Comparison of ENCODE assay signal across 17 mouse cellular contexts in genomic region chr9:96875704-96876103, GRCm38 (mm10). TPM values are rescaled to one million over a fixed set of nuclear protein-coding genes. Genes with fewer than 3 reads are reported as not detected.
DNase-seq lines count a peak whose midpoint lies in the region; ATAC-seq lines count a peak whose summit lies in the region.
"Had no signal": no experiment of that assay in that cellular context is flagged by ENCODE, and none has a peak within 500 bp of the region (broad histone marks: within the 10 kb centered on the region; RNA-seq: fewer than 3 reads in every experiment).

No protein-coding gene starts in this region.

- no peaks in the 10 kb centered on the region for H3K27me3 ChIP-seq in heart, embryonic 16.5 days (ENCODE audit: control insufficient read depth, insufficient read depth, low read length)
- H3K27me3 ChIP-seq in embryonic facial prominence, embryonic 15.5 days, result no peaks in the 10 kb centered on the region
- H3K27me3 ChIP-seq in stomach, embryonic 14.5 days (ENCODE audit: control insufficient read depth, insufficient read depth, low read length), result no peaks in the 10 kb centered on the region
- H3K27me3 ChIP-seq: embryonic facial prominence, embryonic 13.5 days; Patski had no signal

- H3K9ac ChIP-seq in heart, embryonic 16.5 days (ENCODE audit: low read length), result no peak overlapping the region
- no peak overlapping the region for H3K9ac ChIP-seq in embryonic facial prominence, embryonic 15.5 days
- H3K9ac ChIP-seq in stomach, embryonic 14.5 days (replicated peaks; ENCODE audit: low read depth, low read length), result no peak overlapping the region
- H3K9ac ChIP-seq: liver, postnatal 0 days had no signal

- ATAC-seq in heart, embryonic 16.5 days (replicated peaks; ENCODE audit: extremely low read depth, insufficient read depth, low FRiP score), result no peak
- ATAC-seq in embryonic facial prominence, embryonic 15.5 days (ENCODE audit: insufficient number of reproducible peaks, low FRiP score, low TSS enrichment, low read depth), result no peak
- no peak for ATAC-seq in stomach, embryonic 14.5 days (ENCODE audit: insufficient number of reproducible peaks, insufficient read depth, low FRiP score, low read depth)
- ATAC-seq: activated CD4-positive, CD25-positive, alpha-beta regulatory T cell, adult 4 months; inflammation-experienced regulatory T-cells, adult 6 months; liver, postnatal 0 days had no signal

- H3K4me1 ChIP-seq in heart, embryonic 16.5 days (ENCODE audit: control insufficient read depth, insufficient read depth, low read length), result peaks cover 42% of the 10 kb centered on the region
- H3K4me1 ChIP-seq in embryonic facial prominence, embryonic 15.5 days, result 0 out of 2 replicates have a peak, but pooled peaks cover 14% of the 10 kb centered on the region
- peaks cover 9% of the 10 kb centered on the region; the same call in 1 of the 2 replicates for H3K4me1 ChIP-seq in stomach, embryonic 14.5 days (ENCODE audit: control insufficient read depth, insufficient read depth, low read length)

- H3K36me3 ChIP-seq in heart, embryonic 16.5 days (ENCODE audit: control insufficient read depth, insufficient read depth), result no peaks in the 10 kb centered on the region; the same call in 1 of the 2 replicates
- no peaks in the 10 kb centered on the region for H3K36me3 ChIP-seq in embryonic facial prominence, embryonic 15.5 days
- no peaks in the 10 kb centered on the region for H3K36me3 ChIP-seq in stomach, embryonic 14.5 days (ENCODE audit: control insufficient read depth, insufficient read depth, low read length)

- 36% methylated on average over 4 of the region's 4 CpGs for WGBS in heart, embryonic 16.5 days
- WGBS in embryonic facial prominence, embryonic 15.5 days, result 47% methylated on average over 4 of the region's 4 CpGs
- 41% methylated on average over 4 of the region's 4 CpGs for WGBS in stomach, embryonic 14.5 days

- H3K27ac ChIP-seq in heart, embryonic 16.5 days (ENCODE audit: low read length), result peak overlapping the region; percentile 70
- 0 out of 2 replicates have a peak overlapping the region, but pooled peaks have one; percentile 11 for H3K27ac ChIP-seq in embryonic facial prominence, embryonic 15.5 days (replicated peaks)
- 0 out of 2 replicates have a peak overlapping the region, but pooled peaks have one; percentile 10 for H3K27ac ChIP-seq in stomach, embryonic 14.5 days (ENCODE audit: low read length)
- H3K27ac ChIP-seq: embryonic facial prominence, embryonic 13.5 days had no signal

- H3K4me3 ChIP-seq in heart, embryonic 16.5 days (ENCODE audit: low read length), result no peak overlapping the region
- H3K4me3 ChIP-seq in embryonic facial prominence, embryonic 15.5 days (replicated peaks), result no peak overlapping the region
- H3K4me3 ChIP-seq in stomach, embryonic 14.5 days (ENCODE audit: low read depth, low read length), result no peak overlapping the region
- H3K4me3 ChIP-seq: embryonic facial prominence, embryonic 13.5 days had no signal

- DNase-seq in cerebellum, postnatal 25 days, result peak; percentile 16 to 17
- DNase-seq in cerebellum, adult 8-10 months, result no peak
- DNase-seq in heart, postnatal 4 days, result no peak
- no peak for DNase-seq in lung, postnatal 10 days
- DNase-seq: adrenal gland, postnatal 25 days; layer of hippocampus, postnatal 36 days; liver; liver, postnatal 0 days; thymus, adult 2 months had no signal

- no peaks in the 10 kb centered on the region; the same call in 1 of the 2 replicates for H3K9me3 ChIP-seq in heart, embryonic 16.5 days (replicated peaks; ENCODE audit: control insufficient read depth, low read length)
- H3K9me3 ChIP-seq in embryonic facial prominence, embryonic 15.5 days (replicated peaks), result no peaks in the 10 kb centered on the region
- H3K9me3 ChIP-seq in stomach, embryonic 14.5 days (ENCODE audit: control insufficient read depth, low read depth, low read length), result no peaks in the 10 kb centered on the region; the same call in 1 of the 2 replicates

- H3K4me2 ChIP-seq in heart, embryonic 16.5 days (ENCODE audit: low read depth, low read length), result peak overlapping the region; percentile 15; the same call in 1 of the 2 replicates
- H3K4me2 ChIP-seq in embryonic facial prominence, embryonic 15.5 days (replicated peaks), result no peak overlapping the region
- no peak overlapping the region for H3K4me2 ChIP-seq in stomach, embryonic 14.5 days (replicated peaks; ENCODE audit: low read depth, low read length)
- H3K4me2 ChIP-seq: embryonic facial prominence, embryonic 13.5 days; midbrain, embryonic 11.5 days had no signal

RNA-seq across cellular contexts. Expression of gene Pxylp1, which starts 16.8 kb away (rescaled TPM):
- 25.8 and 26.0 TPM in 2 replicates for polyA plus RNA-seq in heart, embryonic 16.5 days (2015; fragmentation: Nextera tagmentation; extraction: Ambion mirVana)
- 10 to 100 TPM; 22.0 to 28.3 TPM for total RNA-seq in heart, postnatal 4 days (2021)
- 32.7 and 34.4 TPM in 2 replicates for polyA plus RNA-seq in embryonic facial prominence, embryonic 15.5 days (2015; fragmentation: Nextera tagmentation; extraction: Ambion mirVana)
- polyA plus RNA-seq in stomach, embryonic 14.5 days (2014; fragmentation: Nextera tagmentation; extraction: Ambion mirVana), result 36.8 and 37.7 TPM in 2 replicates

Comparison
In these comparisons a context has a peak if more than half of its experiments do, and no peak if none do; other contexts are left out.
1. DNase-seq: peak in cerebellum, postnatal 25 days (2 of 2); none in cerebellum, adult 8-10 months (single experiment), heart, postnatal 4 days (single experiment) and lung, postnatal 10 days (single experiment).
2. H3K27ac ChIP-seq: peak in every context shown above with its lines; median percentile 70 in heart, embryonic 16.5 days; 11 in embryonic facial prominence, embryonic 15.5 days; 10 in stomach, embryonic 14.5 days.